Mouse (Mus musculus) CH12.LX (cell line): ENCODE data around the gene Fosl1. TPM values are rescaled to one million over a fixed set of nuclear protein-coding genes. Genes with fewer than 3 reads are reported as not detected.

ENCODE experiments used
- DNase-seq: peaks from one replicate; pipeline ENCODE4 v3.0.0-alpha.2; 2013; ENCODE audit errors: extremely low read depth
- H3K27ac ChIP-seq: 2 replicates; pipeline ENCODE4 v1.5.1; 2012; ENCODE audit warnings: low read depth, mild to moderate bottlenecking, control low read depth, moderate library complexity; ENCODE audit not compliant: insufficient read depth
- H3K27me3 ChIP-seq: replicated peaks from 2 replicates; pipeline ENCODE3; 2012; ENCODE audit warnings: inconsistent platforms
- H3K36me3 ChIP-seq, 2 experiments: replicated peaks in 1 of 2; 2 replicates each; pipeline versions ENCODE3 to v1.6.1; 2012; ENCODE audit warnings: inconsistent platforms in 1 of 2, low read length in 1 of 2, mild to moderate bottlenecking in 1 of 2, mixed read lengths in 1 of 2, moderate library complexity in 1 of 2; ENCODE audit not compliant: control insufficient read depth in 1 of 2, insufficient read depth in 1 of 2
- H3K4me1 ChIP-seq, 2 experiments: 2 replicates each; pipeline ENCODE4 v1.6.1; 2012; ENCODE audit warnings: inconsistent platforms in 1 of 2, moderate library complexity in 1 of 2; ENCODE audit not compliant: insufficient read depth in 2 of 2, control insufficient read depth in 1 of 2
- H3K4me2 ChIP-seq: 2 replicates; pipeline ENCODE4 v1.6.1; 2012; ENCODE audit warnings: low read depth, mild to moderate bottlenecking, control low read depth; ENCODE audit not compliant: poor library complexity, insufficient read depth, severe bottlenecking
- H3K4me3 ChIP-seq, 3 experiments: fragments of 150-350 bp in 1 of 3; sonication (generic) in 1 of 3; replicated peaks in 1 of 3; 2 replicates each; pipeline versions ENCODE3 to v1.5.1; 2011 to 2012; ENCODE audit warnings: low read depth in 2 of 3, low read length in 2 of 3, mild to moderate bottlenecking in 2 of 3, moderate library complexity in 2 of 3, control low read depth in 1 of 3, improper control_type of control experiment in 1 of 3, inconsistent platforms in 1 of 3, mixed read lengths in 1 of 3; ENCODE audit not compliant: poor library complexity in 1 of 3
- H3K79me2 ChIP-seq: replicated peaks from 2 replicates; pipeline ENCODE4 v1.6.1; 2012; ENCODE audit warnings: mild to moderate bottlenecking, moderate library complexity; ENCODE audit not compliant: control insufficient read depth, poor library complexity, insufficient read depth, severe bottlenecking; ENCODE audit errors: extremely low read depth
- H3K9ac ChIP-seq: 2 replicates; pipeline ENCODE4 v1.6.1; 2012; ENCODE audit warnings: low read depth, mild to moderate bottlenecking, control low read depth, moderate library complexity; ENCODE audit not compliant: insufficient read depth
- H3K9me3 ChIP-seq: replicated peaks from 2 replicates; pipeline ENCODE3; 2012; ENCODE audit warnings: low read length, inconsistent platforms, mixed read lengths
- BHLHE40 ChIP-seq: IDR thresholded peaks from 2 replicates; pipeline ENCODE4 v1.6.1; 2011; ENCODE audit warnings: mild to moderate bottlenecking, low read depth, low read length, improper control_type of control experiment
- CHD1 ChIP-seq: IDR thresholded peaks from 2 replicates; pipeline ENCODE4 v1.6.1; 2012; ENCODE audit warnings: low read depth, low read length, improper control_type of control experiment, inconsistent platforms
- CHD2 ChIP-seq: IDR thresholded peaks from 2 replicates; pipeline ENCODE4 v1.6.1; 2011; ENCODE audit warnings: low read length, improper control_type of control experiment
- EP300 ChIP-seq: IDR thresholded peaks from 2 replicates; pipeline ENCODE4 v1.6.1; 2011; ENCODE audit warnings: low read length, improper control_type of control experiment
- GABPA ChIP-seq: IDR thresholded peaks from 2 replicates; pipeline ENCODE4 v1.6.1; 2012; ENCODE audit warnings: low read depth, low read length, improper control_type of control experiment, inconsistent platforms; ENCODE audit not compliant: insufficient replicate concordance
- MAFK ChIP-seq: IDR thresholded peaks from 2 replicates; pipeline ENCODE4 v1.6.1; 2011; ENCODE audit warnings: low read length, improper control_type of control experiment; ENCODE audit not compliant: insufficient replicate concordance
- MAX ChIP-seq: IDR thresholded peaks from 2 replicates; pipeline ENCODE4 v1.6.1; 2011; ENCODE audit warnings: low read length, improper control_type of control experiment
- MAZ ChIP-seq: IDR thresholded peaks from 2 replicates; pipeline ENCODE4 v1.6.1; 2012; ENCODE audit warnings: low read depth, mild to moderate bottlenecking, inconsistent platforms, low read length, improper control_type of control experiment, moderate library complexity
- MEF2A ChIP-seq: IDR thresholded peaks from 2 replicates; pipeline ENCODE4 v1.6.1; 2014; ENCODE audit warnings: low read depth, mild to moderate bottlenecking, inconsistent platforms, low read length, improper control_type of control experiment, borderline replicate concordance
- MXI1 ChIP-seq: IDR thresholded peaks from 2 replicates; pipeline ENCODE4 v1.6.1; 2011; ENCODE audit warnings: mild to moderate bottlenecking, low read depth, low read length, improper control_type of control experiment
- MYC ChIP-seq: IDR thresholded peaks from 2 replicates; pipeline ENCODE4 v1.6.1; 2011; ENCODE audit warnings: low read depth, mild to moderate bottlenecking, improper control_type of control experiment, low read length
- NELFE ChIP-seq: IDR thresholded peaks from 2 replicates; pipeline ENCODE4 v1.6.1; 2011; ENCODE audit warnings: low read depth, low read length, improper control_type of control experiment
- NRF1 ChIP-seq: IDR thresholded peaks from 2 replicates; pipeline ENCODE4 v1.6.1; 2014; ENCODE audit warnings: low read depth, mild to moderate bottlenecking, inconsistent platforms, low read length, improper control_type of control experiment, moderate library complexity
- PAX5 ChIP-seq: IDR thresholded peaks from 2 replicates; pipeline ENCODE4 v1.6.1; 2012; ENCODE audit warnings: low read length, inconsistent platforms, mixed read lengths
- RAD21 ChIP-seq: IDR thresholded peaks from 2 replicates; pipeline ENCODE4 v1.6.1; 2011; ENCODE audit warnings: low read depth, mild to moderate bottlenecking, low read length, improper control_type of control experiment, moderate library complexity
- RCOR1 ChIP-seq: conservative IDR thresholded peaks from 2 replicates; pipeline ENCODE4 v1.6.1; 2012; ENCODE audit warnings: low read depth, mild to moderate bottlenecking, inconsistent platforms, low read length, improper control_type of control experiment
- SMC3 ChIP-seq: IDR thresholded peaks from 2 replicates; pipeline ENCODE4 v1.6.1; 2011; ENCODE audit warnings: low read depth, low read length, improper control_type of control experiment
- TBP ChIP-seq: conservative IDR thresholded peaks from 2 replicates; pipeline ENCODE4 v1.6.1; 2011; ENCODE audit warnings: low read depth, low read length, improper control_type of control experiment
- TCF12 ChIP-seq: IDR thresholded peaks from 2 replicates; pipeline ENCODE4 v1.6.1; 2014; ENCODE audit warnings: low read depth, mild to moderate bottlenecking, inconsistent platforms, low read length, improper control_type of control experiment
- UBTF ChIP-seq: IDR thresholded peaks from 2 replicates; pipeline ENCODE4 v1.6.1; 2012; ENCODE audit warnings: low read depth, mild to moderate bottlenecking, inconsistent platforms, low read length, improper control_type of control experiment, moderate library complexity
- USF1 ChIP-seq: IDR thresholded peaks from 2 replicates; pipeline ENCODE4 v1.6.1; 2014; ENCODE audit warnings: low read depth, mild to moderate bottlenecking, inconsistent platforms, low read length, improper control_type of control experiment
- USF2 ChIP-seq: conservative IDR thresholded peaks from 2 replicates; pipeline ENCODE4 v1.6.1; 2011; ENCODE audit warnings: low read depth, low read length, improper control_type of control experiment
- ZC3H11A ChIP-seq: IDR thresholded peaks from 2 replicates; pipeline ENCODE4 v1.6.1; 2012; ENCODE audit warnings: low read depth, mild to moderate bottlenecking, inconsistent platforms, low read length, improper control_type of control experiment
- ZMIZ1 ChIP-seq: IDR thresholded peaks from 2 replicates; pipeline ENCODE4 v1.6.1; 2012; ENCODE audit warnings: low read depth, mild to moderate bottlenecking, inconsistent platforms, low read length, improper control_type of control experiment
- dilution Hi-C: fragments of 300-500 bp; cut with MboI; formaldehyde crosslinking; loops from 2 replicates; pipeline ENCODE4 v1.14.3; 2020; ENCODE audit warnings: low sequenced_read_pairs; ENCODE audit not compliant: extremely low pct_unique_long_range_greater_than_20kb, extremely low pct_ligation_motif_present
- in situ Hi-C: fragments of 300-500 bp; cut with MboI; formaldehyde crosslinking; loops from 3 replicates; pipeline ENCODE4 v1.14.3; 2019; ENCODE audit warnings: low sequenced_read_pairs, low pct_ligation_motif_present, low pct_unique_long_range_greater_than_20kb, mixed read lengths
- polyA plus RNA-seq: library from polyadenylated mRNA; unstranded; fragments of >175 nt; gene quantifications from 2 replicates; pipeline ENCODE4 v1.2.1, GENCODE M21; 2012; ENCODE audit warnings: low read depth; ENCODE audit not compliant: insufficient read length
- total RNA-seq, 2 experiments: library from RNA; depleted of rRNA; stranded (reverse); fragments of 300-350 nt in 1 of 2; fragments of >200 nt in 1 of 2; gene quantifications; 2 replicates each; pipeline ENCODE4 v1.2.3; 2012 to 2014

Gene Fosl1
- total and polyA plus RNA-seq, 3 experiments, result not detected

- TF ChIP-seq MAFK, result no peak
- H3K4me1 ChIP-seq, result no peaks in the 10 kb centered on the region
- no peak overlapping the region for H3K4me3 ChIP-seq
- no peak overlapping the region for H3K27ac ChIP-seq
- H3K79me2 ChIP-seq, result no peaks in the 10 kb centered on the region
- no peaks in the 10 kb centered on the region for H3K27me3 ChIP-seq
- in situ Hi-C loops, result no loop called here
- dilution Hi-C loops, result no loop called here
- no peaks in the 10 kb centered on the region for H3K9me3 ChIP-seq
- peaks cover 19 to 39% of the 10 kb centered on the region in 2 experiments for H3K36me3 ChIP-seq
- no peak overlapping the region for H3K9ac ChIP-seq
- H3K4me2 ChIP-seq, result no peak overlapping the region
- no peak for DNase-seq
Observed at GRCm38 (mm10) chr19:5480016-5480415, 32.7 kb downstream of the Fosl1 start.

GRCm38 (mm10) chr19:5481398-5481797 lies 34.1 kb downstream of the Fosl1 start:
- no peak overlapping the region for H3K9ac ChIP-seq
- H3K36me3 ChIP-seq, result peaks cover 29 to 53% of the 10 kb centered on the region in 2 experiments

GRCm38 (mm10) chr19:5483386-5484359 lies 36.3 kb downstream of the Fosl1 start:
- H3K27me3 ChIP-seq, result no peaks in the 10 kb centered on the region
- H3K79me2 ChIP-seq, result no peaks in the 10 kb centered on the region
- in situ Hi-C loops, result no loop called here
- no peak for DNase-seq
- H3K36me3 ChIP-seq, result peaks cover 29 to 55% of the 10 kb centered on the region in 2 experiments
- H3K27ac ChIP-seq, result no peak overlapping the region
- TF ChIP-seq UBTF (no peak), MXI1 (no peak), TBP (no peak), CHD1 (no peak), EP300 (no peak), NELFE (no peak), CHD2 (no peak), MAX (no peak), BHLHE40 (no peak), MAZ (no peak), TCF12 (no peak), ZMIZ1 (no peak), USF2 (no peak), SMC3 (no peak), ZC3H11A (no peak), MYC (no peak)
- H3K4me2 ChIP-seq, result no peak overlapping the region
- dilution Hi-C loops, result no loop called here
- peaks cover 2 to 20% of the 10 kb centered on the region in 2 experiments; a peak in 2 of 4 replicates for H3K4me1 ChIP-seq
- H3K9ac ChIP-seq, result no peak overlapping the region
- H3K4me3 ChIP-seq, result no peak overlapping the region
- no peaks in the 10 kb centered on the region for H3K9me3 ChIP-seq

More at GRCm38 (mm10) chr19:5481398-5481797, 34.1 kb downstream of the Fosl1 start:
- in situ Hi-C loops (no loop called here), dilution Hi-C loops (no loop called here)
- H3K79me2 ChIP-seq, result no peaks in the 10 kb centered on the region
- DNase-seq, result no peak
- TF ChIP-seq USF1 (no peak), MAZ (no peak), TBP (no peak), ZC3H11A (no peak), RAD21 (no peak), RCOR1 (no peak), GABPA (no peak), NRF1 (no peak), ZMIZ1 (no peak), NELFE (no peak), PAX5 (no peak), MEF2A (no peak)
- TF ChIP-seq, all 38 proteins: peak for 0
- Histone ChIP-seq H3K4me3 (no peak overlapping the region), H3K27ac (no peak overlapping the region), H3K4me1 (peaks cover 0 to 5% of the 10 kb centered on the region in 2 experiments; a peak in 2 of 4 replicates), H3K27me3 (no peaks in the 10 kb centered on the region), H3K4me2 (no peak overlapping the region), H3K9me3 (no peaks in the 10 kb centered on the region)
